Mouse (Mus musculus) right cerebral cortex, postnatal 14 days (tissue): ENCODE measurements at regions not wholly inside any gene's neighbourhood (a gene's known extent, or its start where the extent isn't known, plus 50 kb on each side); places are given as distances from the start of the nearest gene placed in this dataset.

ENCODE experiments used
- DNase-seq: peaks from one replicate; pipeline ENCODE4 v3.0.0; 2022

- DNase-seq: no peak
These were observed 54.2 kb upstream of the Plppr5 start for GRCm38 (mm10) chr3:117520461-117520860.

GRCm38 (mm10) chr3:117508090-117508489 is 66.5 kb upstream of the Plppr5 start:
- DNase-seq: no peak

- DNase-seq: no peak
These were observed 68.4 kb upstream of the Plppr5 start for GRCm38 (mm10) chr3:117506151-117506723.

DNA sequence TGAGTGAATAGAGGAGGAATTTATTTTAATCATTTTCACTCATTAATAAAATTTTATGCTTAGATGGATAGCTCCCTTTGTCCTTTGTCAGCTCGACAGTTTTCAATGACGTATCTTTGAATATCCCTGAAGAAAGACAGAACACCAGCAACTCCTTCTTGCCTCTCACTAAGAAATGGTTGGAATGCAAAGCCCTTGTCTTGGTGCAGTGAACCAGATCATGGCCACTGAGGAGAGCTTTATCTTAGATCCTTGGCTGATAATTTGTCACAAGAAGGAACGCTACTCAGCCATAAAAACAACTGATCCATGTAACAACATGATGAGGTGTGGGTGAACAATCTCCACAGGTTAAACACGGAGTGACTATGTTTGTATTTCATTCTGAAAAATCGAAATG is 73.5 kb upstream of the Plppr5 start:
- no peak for DNase-seq

DNA sequence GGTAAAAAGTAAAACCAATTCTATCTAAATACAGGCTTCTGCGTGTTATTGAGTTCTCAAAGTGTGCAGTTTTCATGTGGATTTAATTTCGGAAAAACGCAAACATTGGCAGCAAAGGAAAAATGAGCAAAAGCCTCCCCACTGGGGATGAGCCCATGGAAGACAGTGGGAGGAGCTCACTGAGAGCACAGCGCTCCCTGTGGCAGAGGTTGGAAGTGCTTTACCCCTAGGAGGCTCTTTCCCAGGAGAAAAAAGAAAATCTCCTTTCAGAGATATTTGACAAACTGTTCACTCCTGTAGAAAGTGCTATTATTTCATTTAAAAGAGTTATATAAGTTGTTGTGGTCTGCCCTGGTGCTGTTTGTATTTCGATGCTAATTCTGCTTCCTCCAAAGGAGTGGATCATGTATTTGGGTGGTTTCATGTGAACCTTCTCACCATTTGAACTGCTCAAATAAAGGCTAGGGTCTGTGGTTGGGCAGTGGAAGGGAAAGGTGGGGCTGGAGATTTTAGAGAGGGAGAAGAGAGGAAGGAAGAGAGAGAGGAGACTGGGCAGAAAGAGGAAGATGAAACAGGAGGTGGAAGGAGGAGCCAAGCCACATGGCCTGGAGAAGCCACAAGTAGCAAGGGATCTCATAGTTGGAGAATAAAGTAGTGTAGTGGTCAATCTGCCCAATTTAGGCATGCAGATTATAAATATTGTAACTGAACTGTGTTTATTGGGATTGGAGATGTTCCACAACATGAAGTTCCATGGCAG is 76.3 kb upstream of the Plppr5 start:
- DNase-seq: peak; percentile 8

DNA sequence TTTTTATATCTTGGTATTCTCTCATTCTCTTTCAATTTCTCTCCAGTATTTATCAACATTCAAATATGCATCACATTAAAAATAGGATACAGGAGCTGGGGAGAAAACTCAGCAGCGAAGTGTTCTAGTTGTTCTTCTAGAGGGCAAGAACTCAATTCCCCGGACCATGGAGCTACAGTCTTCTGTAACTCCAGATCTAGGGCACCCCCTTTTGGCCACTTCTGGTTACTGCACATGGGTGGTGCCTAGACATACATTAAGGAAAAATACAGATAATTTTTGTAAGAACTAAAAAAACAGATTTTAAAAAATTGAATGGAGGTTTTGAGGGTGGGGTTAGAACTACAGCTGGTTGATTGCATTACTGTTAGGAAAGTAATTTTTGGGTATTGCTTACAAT is 80.5 kb upstream of the Plppr5 start:
- DNase-seq: peak; percentile 50

DNA sequence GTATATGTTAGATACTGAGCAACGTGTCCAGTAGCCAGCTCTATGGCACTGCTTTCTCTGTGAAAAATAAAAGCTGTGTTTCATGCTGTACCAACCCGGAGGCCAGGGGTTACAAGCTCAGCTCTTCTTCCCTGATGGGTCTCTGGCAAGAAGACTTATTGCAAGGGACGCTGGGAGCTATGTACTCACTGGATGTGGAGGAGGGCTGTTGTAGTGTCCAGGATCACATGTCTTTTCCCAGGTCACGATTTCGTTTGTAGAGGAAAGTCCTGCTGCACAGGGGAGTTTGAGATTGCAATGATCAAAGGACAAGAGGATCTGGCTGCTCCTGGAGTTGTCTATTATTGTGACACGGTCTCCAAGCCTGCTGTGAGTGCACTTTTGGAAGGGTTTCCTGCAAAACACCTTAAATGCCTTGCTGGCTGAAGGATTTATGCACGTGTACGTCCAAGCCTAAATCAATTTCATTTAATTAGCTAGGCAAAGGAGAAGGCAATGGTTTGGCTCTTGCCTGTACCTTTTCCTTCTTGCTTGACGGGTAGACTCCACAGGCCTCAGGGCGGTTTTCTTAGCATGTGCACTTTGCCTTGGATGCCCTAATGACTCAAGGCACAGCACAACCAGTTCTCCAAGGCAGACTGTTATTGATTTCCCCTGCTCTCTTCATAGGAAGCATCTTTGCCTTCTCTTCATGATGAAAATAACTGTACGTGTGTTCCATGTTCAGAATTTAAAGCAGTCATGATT is 87.2 kb upstream of the Plppr5 start:
- DNase-seq: no peak

DNA sequence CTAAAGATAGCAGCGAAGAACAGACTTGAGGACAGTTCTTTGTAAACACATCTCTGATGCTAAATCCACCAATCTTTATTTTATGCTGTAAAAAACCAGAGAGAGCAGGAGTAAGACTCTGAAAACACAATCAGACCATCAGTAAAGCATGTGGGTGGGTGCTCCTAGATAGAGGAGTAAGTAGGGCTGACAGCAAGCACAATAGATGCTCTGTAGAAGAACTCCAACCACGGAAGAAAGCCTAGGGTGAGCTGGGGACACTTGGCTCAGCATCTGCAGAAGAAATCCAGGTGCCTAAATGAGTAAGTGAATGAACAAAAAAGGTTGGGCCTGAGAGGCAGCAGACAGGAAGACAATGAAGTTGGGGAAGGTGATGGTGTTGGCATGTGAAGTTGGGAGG is 88.3 kb upstream of the Plppr5 start:
- no peak for DNase-seq

- DNase-seq: peak; percentile 5
These were observed 94.5 kb upstream of the Plppr5 start for GRCm38 (mm10) chr3:117480131-117480530.

GRCm38 (mm10) chr3:117459507-117459906 is 98.8 kb upstream of the Plppr4 start:
- DNase-seq: no peak

- no peak for DNase-seq
These were observed 89.9 kb upstream of the Plppr4 start for GRCm38 (mm10) chr3:117450559-117450958.

DNA sequence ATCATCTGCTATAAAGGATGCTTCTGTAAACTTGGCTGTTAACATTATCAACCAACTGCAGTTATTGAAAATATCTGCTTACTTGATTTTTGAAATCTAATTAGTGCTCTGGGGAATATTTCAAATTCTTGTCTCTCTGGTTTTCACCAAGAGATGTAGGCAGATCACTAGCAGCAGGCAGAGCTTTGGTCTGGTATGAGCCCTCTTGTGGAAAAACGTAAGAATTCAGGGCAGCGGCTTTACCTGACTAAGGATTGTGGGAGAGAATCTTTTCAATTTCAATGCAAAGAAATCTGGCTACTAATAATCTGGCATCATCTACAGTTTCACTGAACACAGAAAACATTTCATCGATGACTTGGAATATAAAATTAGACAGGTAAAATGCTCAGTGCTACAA is 81.2 kb upstream of the Plppr4 start:
- no peak for DNase-seq

DNA sequence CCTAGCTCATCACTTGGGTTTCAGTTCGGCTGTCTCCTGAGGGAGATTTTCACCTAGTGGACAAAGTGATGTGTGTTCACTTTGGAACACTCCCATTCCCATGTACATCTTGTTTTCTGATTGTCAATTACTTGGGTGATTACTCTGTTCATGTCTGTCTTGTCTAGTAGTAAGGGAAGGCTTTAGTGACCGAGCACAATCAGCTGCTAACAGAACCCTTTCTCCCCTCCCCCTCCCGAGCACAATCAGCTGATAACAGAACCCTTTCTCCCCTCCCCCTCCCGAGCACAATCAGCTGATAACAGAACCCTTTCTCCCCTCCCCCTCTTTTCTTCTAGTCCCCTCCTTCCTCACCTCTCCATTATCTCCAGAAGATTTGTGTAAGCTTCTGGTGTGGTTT is 79.6 kb upstream of the Plppr4 start:
- no peak for DNase-seq

GRCm38 (mm10) chr3:117438473-117439114 is 77.9 kb upstream of the Plppr4 start:
- DNase-seq: peak; percentile 86

- no peak for DNase-seq
These were observed 63.9 kb upstream of the Plppr4 start for GRCm38 (mm10) chr3:117424526-117424925.

GRCm38 (mm10) chr3:117412896-117413747 is 52.4 kb upstream of the Plppr4 start:
- DNase-seq: no peak
